Comparison of ENCODE assay signal across 9 mouse cellular contexts in genomic region chr17:28084395-28084905, GRCm38 (mm10). TPM values are rescaled to one million over a fixed set of nuclear protein-coding genes. Genes with fewer than 3 reads are reported as not detected.
A peak's percentile ranks its signal among the peaks of the same experiment; 100 is the strongest.
DNase-seq lines count a peak whose midpoint lies in the region; ATAC-seq and TF ChIP-seq lines count a peak whose summit lies in the region.
"Had no signal": no experiment of that assay in that cellular context is flagged by ENCODE, and none has a peak within 500 bp of the region (broad histone marks: within the 10 kb centered on the region; RNA-seq: fewer than 3 reads in every experiment).

No protein-coding gene starts in this region.

- no peak for DNase-seq in heart, postnatal 10 days
- no peak for DNase-seq in right cerebral cortex, postnatal 25 days
- DNase-seq in thymus, postnatal 0 days (ENCODE audit: low spot score) = no peak
- DNase-seq in kidney, adult 2 months = no peak

- H3K4me2 ChIP-seq in heart, embryonic 12.5 days = 0 out of 2 replicates have a peak overlapping the region, but pooled peaks have one; percentile 58
- H3K4me2 ChIP-seq in embryonic facial prominence, embryonic 15.5 days (replicated peaks) = 0 out of 2 replicates have a peak overlapping the region, but pooled peaks have one; percentile 45
- H3K4me2 ChIP-seq in midbrain, embryonic 12.5 days (replicated peaks) = no peak overlapping the region

- H3K4me3 ChIP-seq in heart, embryonic 12.5 days = no peak overlapping the region
- H3K4me3 ChIP-seq in E14TG2a.4 (replicated peaks; ENCODE audit: low read length) = 0 out of 2 replicates have a peak overlapping the region, but pooled peaks have one; percentile 4
- H3K4me3 ChIP-seq in embryonic facial prominence, embryonic 15.5 days (replicated peaks) = no peak overlapping the region
- H3K4me3 ChIP-seq in midbrain, embryonic 12.5 days = no peak overlapping the region
- H3K4me3 ChIP-seq in kidney, adult 2 months (ENCODE audit: insufficient read depth, low read depth, low read length) = no peak overlapping the region
- H3K4me3 ChIP-seq: hindbrain, embryonic 15.5 days had no signal

- peak overlapping the region; percentile 37; the same call in 1 of the 2 replicates for H3K9ac ChIP-seq in heart, embryonic 12.5 days
- no peak overlapping the region for H3K9ac ChIP-seq in embryonic facial prominence, embryonic 15.5 days
- no peak overlapping the region; the same call in 1 of the 2 replicates for H3K9ac ChIP-seq in midbrain, embryonic 12.5 days (replicated peaks)
- H3K9ac ChIP-seq: hindbrain, embryonic 15.5 days had no signal

- no peaks in the 10 kb centered on the region for H3K9me3 ChIP-seq in heart, embryonic 12.5 days (replicated peaks)
- no peaks in the 10 kb centered on the region for H3K9me3 ChIP-seq in E14TG2a.4 (ENCODE audit: low read length)
- H3K9me3 ChIP-seq in embryonic facial prominence, embryonic 15.5 days (replicated peaks) = no peaks in the 10 kb centered on the region
- no peaks in the 10 kb centered on the region for H3K9me3 ChIP-seq in midbrain, embryonic 12.5 days
- H3K9me3 ChIP-seq: hindbrain, embryonic 15.5 days had no signal

- WGBS in heart, embryonic 12.5 days = 32% methylated on average over 22 of the region's 22 CpGs
- WGBS in embryonic facial prominence, embryonic 15.5 days = 18% methylated on average over 22 of the region's 22 CpGs
- 16% methylated on average over 22 of the region's 22 CpGs for WGBS in midbrain, embryonic 12.5 days
- 41% methylated on average over 22 of the region's 22 CpGs for WGBS in kidney, adult 2 months

- H3K4me1 ChIP-seq in heart, embryonic 12.5 days (replicated peaks) = peaks cover 19% of the 10 kb centered on the region
- peaks cover 84% of the 10 kb centered on the region for H3K4me1 ChIP-seq in E14TG2a.4 (replicated peaks; ENCODE audit: low read depth, low read length)
- peaks cover 24% of the 10 kb centered on the region for H3K4me1 ChIP-seq in embryonic facial prominence, embryonic 15.5 days
- peaks cover 40% of the 10 kb centered on the region for H3K4me1 ChIP-seq in midbrain, embryonic 12.5 days
- H3K4me1 ChIP-seq in kidney, adult 2 months (ENCODE audit: control insufficient read depth, insufficient read depth, low read length) = no peaks in the 10 kb centered on the region

- H3K27me3 ChIP-seq in heart, embryonic 12.5 days (replicated peaks) = peaks cover 12% of the 10 kb centered on the region; the same call in 1 of the 2 replicates
- H3K27me3 ChIP-seq in E14TG2a.4 (ENCODE audit: insufficient read depth, low read length) = no peaks in the 10 kb centered on the region
- H3K27me3 ChIP-seq in embryonic facial prominence, embryonic 15.5 days = no peaks in the 10 kb centered on the region
- peaks cover 45% of the 10 kb centered on the region for H3K27me3 ChIP-seq in midbrain, embryonic 12.5 days
- H3K27me3 ChIP-seq in kidney, adult 2 months (replicated peaks; ENCODE audit: control insufficient read depth, insufficient read depth, low read length) = no peaks in the 10 kb centered on the region

- no peaks in the 10 kb centered on the region for H3K36me3 ChIP-seq in heart, embryonic 12.5 days
- no peaks in the 10 kb centered on the region for H3K36me3 ChIP-seq in E14TG2a.4 (ENCODE audit: insufficient read depth, low read length)
- H3K36me3 ChIP-seq in embryonic facial prominence, embryonic 15.5 days = no peaks in the 10 kb centered on the region
- H3K36me3 ChIP-seq in midbrain, embryonic 12.5 days = no peaks in the 10 kb centered on the region
- H3K36me3 ChIP-seq in kidney, adult 2 months (ENCODE audit: control insufficient read depth, insufficient read depth, low read length) = no peaks in the 10 kb centered on the region
- H3K36me3 ChIP-seq: hindbrain, embryonic 15.5 days had no signal

- ATAC-seq in heart, embryonic 12.5 days (ENCODE audit: insufficient number of reproducible peaks, low FRiP score) = no peak
- ATAC-seq in embryonic facial prominence, embryonic 15.5 days (ENCODE audit: insufficient number of reproducible peaks, low FRiP score, low TSS enrichment, low read depth) = no peak
- ATAC-seq in midbrain, embryonic 12.5 days (ENCODE audit: low FRiP score, low read depth) = peak; percentile 28

- TF ChIP-seq POLR2A in kidney, adult 2 months (IDR thresholded peaks at IDR 0.05; ENCODE audit: low read depth, low read length) = no peak

- TF ChIP-seq CTCF in E14TG2a.4 (conservative IDR thresholded peaks at IDR 0.05; ENCODE audit: low read length) = no peak
- TF ChIP-seq CTCF in kidney, adult 2 months (conservative IDR thresholded peaks at IDR 0.05; ENCODE audit: insufficient read depth, insufficient read length, low read depth, low read length) = no peak

- intact Hi-C loops in heart, postnatal 10 days (cut with DNase I) = no loop called here

- H3K27ac ChIP-seq in heart, embryonic 12.5 days (ENCODE audit: poor library complexity, severe bottlenecking) = no peak overlapping the region
- 0 out of 2 replicates have a peak overlapping the region, but pooled peaks have one; percentile 17 for H3K27ac ChIP-seq in embryonic facial prominence, embryonic 15.5 days (replicated peaks)
- no peak overlapping the region for H3K27ac ChIP-seq in midbrain, embryonic 12.5 days (replicated peaks)
- H3K27ac ChIP-seq in kidney, adult 2 months (ENCODE audit: insufficient read depth, low read depth, low read length) = no peak overlapping the region
- H3K27ac ChIP-seq: hindbrain, embryonic 15.5 days had no signal

RNA-seq across cellular contexts. Expression of gene Tcp11, which starts 4.0 kb away (rescaled TPM):
- 0.23 and 1.1 TPM in 2 replicates for polyA plus RNA-seq in heart, embryonic 12.5 days (2016; fragmentation: Nextera tagmentation; extraction: Ambion mirVana)
- under 1 TPM; 0.12 to 0.25 TPM for total RNA-seq in heart, postnatal 10 days (2021)
- polyA plus RNA-seq in embryonic facial prominence, embryonic 15.5 days (2015; fragmentation: Nextera tagmentation; extraction: Ambion mirVana) = 4.7 and 9.0 TPM in 2 replicates
- 1.4 and 1.9 TPM in 2 replicates for polyA plus RNA-seq in midbrain, embryonic 12.5 days (2016; fragmentation: Nextera tagmentation; extraction: Ambion mirVana)
- 1.3 and 2.0 TPM in 2 replicates for polyA plus RNA-seq in thymus, postnatal 0 days (2015; fragmentation: Nextera tagmentation; extraction: Ambion mirVana)
- 1.4 and 2.5 TPM in 2 replicates for polyA plus RNA-seq in kidney, adult 2 months (2012; rRNA removed)

RNA-seq across cellular contexts. Expression of gene Scube3, which starts 57.5 kb away (rescaled TPM):
- polyA plus RNA-seq in heart, embryonic 12.5 days (2016; fragmentation: Nextera tagmentation; extraction: Ambion mirVana) = 1.1 and 1.2 TPM in 2 replicates
- total RNA-seq in heart, postnatal 10 days (2021) = 1 to 10 TPM in 1 of 2 experiments, under 1 TPM in 1; 0.82 to 1.0 TPM
- 6.6 and 6.9 TPM in 2 replicates for polyA plus RNA-seq in embryonic facial prominence, embryonic 15.5 days (2015; fragmentation: Nextera tagmentation; extraction: Ambion mirVana)
- polyA plus RNA-seq in midbrain, embryonic 12.5 days (2016; fragmentation: Nextera tagmentation; extraction: Ambion mirVana) = 9.7 and 10.7 TPM in 2 replicates
- polyA plus RNA-seq in thymus, postnatal 0 days (2015; fragmentation: Nextera tagmentation; extraction: Ambion mirVana) = 0.08 and 0.12 TPM in 2 replicates
- 2.4 and 5.4 TPM in 2 replicates for polyA plus RNA-seq in kidney, adult 2 months (2012; rRNA removed)
